Comparison of ENCODE assay signal across 9 mouse cellular contexts in genomic region chr8:123141741-123142462, GRCm38 (mm10). TPM values are rescaled to one million over a fixed set of nuclear protein-coding genes. Genes with fewer than 3 reads are reported as not detected.
A peak's percentile ranks its signal among the peaks of the same experiment; 100 is the strongest.
DNase-seq lines count a peak whose midpoint lies in the region; ATAC-seq lines count a peak whose summit lies in the region.
"Had no signal": no experiment of that assay in that cellular context is flagged by ENCODE, and none has a peak within 500 bp of the region (broad histone marks: within the 10 kb centered on the region; RNA-seq: fewer than 3 reads in every experiment).

No protein-coding gene starts in this region.

- H3K4me1 ChIP-seq in neural tube, embryonic 15.5 days, result peaks cover 12% of the 10 kb centered on the region
- H3K4me1 ChIP-seq in heart, embryonic 14.5 days (ENCODE audit: control insufficient read depth in 2 of 2, insufficient read depth in 2 of 2, low read length in 2 of 2), result peaks cover 16 to 24% of the 10 kb centered on the region in 2 experiments; a peak in 3 of 4 replicates

- H3K4me2 ChIP-seq in neural tube, embryonic 15.5 days, result no peak overlapping the region
- H3K4me2 ChIP-seq in heart, embryonic 14.5 days (ENCODE audit: low read length), result no peak overlapping the region
- H3K4me2 ChIP-seq: liver, embryonic 13.5 days had no signal

- H3K36me3 ChIP-seq in neural tube, embryonic 15.5 days, result no peaks in the 10 kb centered on the region
- no peaks in the 10 kb centered on the region for H3K36me3 ChIP-seq in heart, embryonic 14.5 days (ENCODE audit: control insufficient read depth, insufficient read depth, low read length)
- H3K36me3 ChIP-seq: liver, embryonic 13.5 days had no signal

- H3K9me3 ChIP-seq in neural tube, embryonic 15.5 days (replicated peaks), result no peaks in the 10 kb centered on the region
- no peaks in the 10 kb centered on the region for H3K9me3 ChIP-seq in heart, embryonic 14.5 days (ENCODE audit: control insufficient read depth, low read length)
- H3K9me3 ChIP-seq: liver, embryonic 13.5 days had no signal

- H3K9ac ChIP-seq in neural tube, embryonic 15.5 days (replicated peaks), result no peak overlapping the region
- no peak overlapping the region for H3K9ac ChIP-seq in heart, embryonic 14.5 days (ENCODE audit: low read length)
- H3K9ac ChIP-seq: liver, embryonic 13.5 days had no signal

- ATAC-seq in neural tube, embryonic 15.5 days (ENCODE audit: low FRiP score), result no peak
- ATAC-seq in heart, embryonic 14.5 days (ENCODE audit: insufficient number of reproducible peaks, insufficient read depth, low FRiP score, low read depth), result no peak
- ATAC-seq in CD4-positive, CD25-positive, alpha-beta regulatory T cell, adult 4 months, result no peak

- no peaks in the 10 kb centered on the region for H3K27me3 ChIP-seq in neural tube, embryonic 15.5 days (replicated peaks)
- H3K27me3 ChIP-seq in heart, embryonic 14.5 days (ENCODE audit: control insufficient read depth, insufficient read depth, low read length), result no peaks in the 10 kb centered on the region
- H3K27me3 ChIP-seq: liver, embryonic 13.5 days had no signal

- 74% methylated on average over 14 of the region's 14 CpGs for whole genome bisulfite sequencing in neural tube, embryonic 15.5 days
- WGBS in heart, embryonic 14.5 days, result 59% methylated on average over 14 of the region's 14 CpGs
- 58% methylated on average over 14 of the region's 14 CpGs for WGBS in large intestine, adult 2 months

- 0 out of 2 replicates have a peak overlapping the region, but pooled peaks have one; percentile 18 for H3K27ac ChIP-seq in neural tube, embryonic 15.5 days (replicated peaks)
- peak overlapping the region; percentile 30 to 49; a peak in 3 of 4 replicates for H3K27ac ChIP-seq in heart, embryonic 14.5 days (replicated peaks in 1 of 2; ENCODE audit: control insufficient read depth in 1 of 2, insufficient read depth in 1 of 2, low read depth in 2 of 2, low read length in 2 of 2)
- H3K27ac ChIP-seq: liver, embryonic 13.5 days had no signal

- no peak overlapping the region for H3K4me3 ChIP-seq in neural tube, embryonic 15.5 days (replicated peaks)
- no peak overlapping the region for H3K4me3 ChIP-seq in heart, embryonic 14.5 days (ENCODE audit: control insufficient read depth in 1 of 2, insufficient read depth in 1 of 2, low read depth in 1 of 2, low read length in 2 of 2)
- H3K4me3 ChIP-seq: liver, embryonic 13.5 days had no signal

- no peak for DNase-seq in neural tube, embryonic 10.5 days (ENCODE audit: extremely low spot score, low spot score)
- peak; percentile 96 to 98 for DNase-seq in cerebellum, postnatal 10 days
- peak; percentile 13 for DNase-seq in large intestine, adult 2 months (ENCODE audit: low read depth, low spot score)
- peak; percentile 83 to 87 for DNase-seq in lung, postnatal 4 days
- DNase-seq in c-Kit-positive CD71-positive TER-119-positive erythroid progenitor cells, embryonic 14.5 days (ENCODE audit: low spot score), result no peak
- DNase-seq: liver, embryonic 13.5 days had no signal

RNA-seq across cellular contexts. Expression of gene Sult5a1, which starts 16.2 kb away (rescaled TPM):
- polyA plus RNA-seq in neural tube, embryonic 15.5 days (2015; fragmentation: Nextera tagmentation; extraction: Ambion mirVana), result 2.2 and 3.4 TPM in 2 replicates
- polyA plus RNA-seq in heart, embryonic 14.5 days (2014; fragmentation: Nextera tagmentation; extraction: Ambion mirVana), result 4.3 and 6.0 TPM in 2 replicates
- polyA plus RNA-seq in large intestine, adult 2 months (2012; rRNA removed), result 0.99 and 1.2 TPM in 2 replicates
- under 1 TPM in 1 of 2 experiments, not detected in 1; 0.42 TPM for polyA plus RNA-seq in CD4-positive, CD25-positive, alpha-beta regulatory T cell, adult 4 months (2017; shearing (Covaris generic))

RNA-seq across cellular contexts. Expression of gene Cpne7, which starts 24.7 kb away (rescaled TPM):
- polyA plus RNA-seq in neural tube, embryonic 15.5 days (2015; fragmentation: Nextera tagmentation; extraction: Ambion mirVana), result 3.7 and 4.7 TPM in 2 replicates
- 0.08 and 0.14 TPM in 2 replicates for polyA plus RNA-seq in heart, embryonic 14.5 days (2014; fragmentation: Nextera tagmentation; extraction: Ambion mirVana)
- polyA plus RNA-seq in large intestine, adult 2 months (2012; rRNA removed), result 0.53 and 0.97 TPM in 2 replicates
- 1 to 10 TPM; 1.0 to 2.7 TPM for polyA plus RNA-seq in CD4-positive, CD25-positive, alpha-beta regulatory T cell, adult 4 months (2017; shearing (Covaris generic))

RNA-seq across cellular contexts. Expression of gene Rpl13, which starts 39.8 kb away (rescaled TPM):
- polyA plus RNA-seq in neural tube, embryonic 15.5 days (2015; fragmentation: Nextera tagmentation; extraction: Ambion mirVana), result 659 and 826 TPM in 2 replicates
- polyA plus RNA-seq in heart, embryonic 14.5 days (2014; fragmentation: Nextera tagmentation; extraction: Ambion mirVana), result 1,025 and 1,098 TPM in 2 replicates
- 1,989 and 2,281 TPM in 2 replicates for polyA plus RNA-seq in large intestine, adult 2 months (2012; rRNA removed)
- polyA plus RNA-seq in CD4-positive, CD25-positive, alpha-beta regulatory T cell, adult 4 months (2017; shearing (Covaris generic)), result 1,000 to 10,000 TPM; 2,671 to 2,712 TPM

RNA-seq across cellular contexts. Expression of gene Dpep1, which starts 44.1 kb away (rescaled TPM):
- 0.41 and 1.1 TPM in 2 replicates for polyA plus RNA-seq in neural tube, embryonic 15.5 days (2015; fragmentation: Nextera tagmentation; extraction: Ambion mirVana)
- 4.0 and 4.2 TPM in 2 replicates for polyA plus RNA-seq in heart, embryonic 14.5 days (2014; fragmentation: Nextera tagmentation; extraction: Ambion mirVana)
- polyA plus RNA-seq in large intestine, adult 2 months (2012; rRNA removed), result 627 and 877 TPM in 2 replicates
- not detected for polyA plus RNA-seq in CD4-positive, CD25-positive, alpha-beta regulatory T cell, adult 4 months (2017; shearing (Covaris generic))

Comparison
In these comparisons a context has a peak if more than half of its experiments do, and no peak if none do; other contexts are left out.
1. DNase-seq: peak in cerebellum, postnatal 10 days (2 of 2), large intestine, adult 2 months (single experiment) and lung, postnatal 4 days (2 of 2); none in neural tube, embryonic 10.5 days (single experiment) and c-Kit-positive CD71-positive TER-119-positive erythroid progenitor cells, embryonic 14.5 days (single experiment).